Mouse (Mus musculus): ENCODE measurements around the gene Epn3. TPM values are rescaled to one million over a fixed set of nuclear protein-coding genes. Genes with fewer than 3 reads are reported as not detected.
A peak's percentile ranks its signal among the peaks of the same experiment; 100 is the strongest.

Epn3 gene
- total and polyA plus RNA-seq, 2 experiments from 2014 or later = 2.7 to 3.6 TPM

DNA sequence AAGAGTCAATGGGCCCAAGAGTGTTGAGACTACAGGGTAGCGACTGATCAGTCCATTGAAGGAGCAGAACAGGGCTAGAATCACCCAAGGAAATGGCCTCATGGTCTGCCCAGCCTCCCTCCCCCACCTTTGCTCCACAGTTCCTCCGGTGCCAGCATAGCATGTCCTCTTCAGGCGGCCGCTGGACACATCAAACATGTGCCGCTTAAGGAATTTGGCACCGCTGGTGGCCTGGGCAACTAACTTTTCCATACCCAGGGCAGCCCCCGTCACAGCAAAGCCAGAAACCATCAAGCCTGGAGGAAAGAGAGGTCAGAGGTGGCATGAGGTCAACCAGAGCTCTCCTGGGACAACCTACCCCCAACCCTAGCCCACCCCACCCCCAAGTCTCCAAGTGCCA is 17.8 kb downstream of the Epn3 start:
- Histone ChIP-seq H3K9me3 (ENCODE audit: low read length) (no peaks in the 10 kb centered on the region), H3K4me3 (ENCODE audit: low read length) (no peak overlapping the region), H3K9ac (replicated peaks; ENCODE audit: low read length) (no peak overlapping the region), H3K27ac (no peak overlapping the region), H3K4me2 (ENCODE audit: low read depth, low read length) (no peak overlapping the region), H3K4me1 (ENCODE audit: insufficient read depth, low read length) (no peaks in the 10 kb centered on the region; the same call in 1 of the 2 replicates), H3K36me3 (ENCODE audit: insufficient read depth, low read length) (no peaks in the 10 kb centered on the region), H3K27me3 (ENCODE audit: insufficient read depth, low read length) (no peaks in the 10 kb centered on the region)
- ATAC-seq (no peak), DNase-seq (ENCODE audit: low spot score) (no peak)
- 90% methylated on average over 7 of the region's 7 CpGs for WGBS
- no peak for TF ChIP-seq CTCF (IDR thresholded peaks at IDR 0.05; ENCODE audit: low read depth)

DNA sequence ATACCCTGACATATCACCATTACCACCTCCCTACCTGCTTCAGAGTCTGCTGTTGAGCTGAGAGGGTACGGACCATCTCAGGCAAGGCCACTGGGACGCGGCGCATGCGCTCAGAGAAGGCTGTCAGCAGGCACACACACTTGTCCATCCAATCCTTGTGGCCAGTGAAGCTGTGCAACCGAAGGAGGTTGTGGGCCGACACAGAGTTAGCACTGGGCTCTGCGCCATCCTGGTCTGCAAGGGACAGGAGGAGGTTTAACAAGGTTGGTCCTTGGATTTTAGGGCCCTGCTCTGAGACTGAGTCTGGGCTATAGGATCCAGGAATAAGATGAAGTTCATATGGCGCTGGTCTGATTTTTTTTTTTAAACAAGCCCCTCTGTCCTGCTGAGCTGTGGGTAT is 19.4 kb downstream of the Epn3 start:
- H3K4me2 ChIP-seq (ENCODE audit: low read depth, low read length) = no peak overlapping the region
- no peaks in the 10 kb centered on the region for H3K27me3 ChIP-seq (ENCODE audit: insufficient read depth, low read length)
- no peak overlapping the region for H3K27ac ChIP-seq
- H3K36me3 ChIP-seq (ENCODE audit: insufficient read depth, low read length) = no peaks in the 10 kb centered on the region
- DNase-seq (ENCODE audit: low spot score) (no peak), ATAC-seq (no peak)
- H3K9me3 ChIP-seq (ENCODE audit: low read length) = no peaks in the 10 kb centered on the region
- H3K4me1 ChIP-seq (ENCODE audit: insufficient read depth, low read length) = peaks cover 4% of the 10 kb centered on the region; the same call in 1 of the 2 replicates
- H3K9ac ChIP-seq (replicated peaks; ENCODE audit: low read length) = no peak overlapping the region
- WGBS = 76% methylated on average over 9 of the region's 9 CpGs
- no peak for TF ChIP-seq CTCF (IDR thresholded peaks at IDR 0.05; ENCODE audit: low read depth)
- no peak overlapping the region for H3K4me3 ChIP-seq (ENCODE audit: low read length)

GRCm38 (mm10) chr11:94477651-94478050 is 22.1 kb downstream of the Epn3 start:
- Histone ChIP-seq H3K4me3 (ENCODE audit: low read length) (no peak overlapping the region), H3K9me3 (ENCODE audit: low read length) (no peaks in the 10 kb centered on the region), H3K4me2 (ENCODE audit: low read depth, low read length) (no peak overlapping the region), H3K9ac (replicated peaks; ENCODE audit: low read length) (no peak overlapping the region), H3K36me3 (ENCODE audit: insufficient read depth, low read length) (no peaks in the 10 kb centered on the region), H3K27me3 (ENCODE audit: insufficient read depth, low read length) (no peaks in the 10 kb centered on the region), H3K4me1 (ENCODE audit: insufficient read depth, low read length) (peaks cover 4% of the 10 kb centered on the region; the same call in 1 of the 2 replicates), H3K27ac (no peak overlapping the region)
- DNase-seq (ENCODE audit: low spot score) = no peak
- no peak for ATAC-seq
- TF ChIP-seq CTCF (IDR thresholded peaks at IDR 0.05; ENCODE audit: low read depth) = no peak
- WGBS = 55% methylated on average over 6 of the region's 6 CpGs

GRCm38 (mm10) chr11:94475722-94476121 is 24.1 kb downstream of the Epn3 start:
- H3K4me2 ChIP-seq (ENCODE audit: low read depth, low read length) = no peak overlapping the region
- no peak for TF ChIP-seq CTCF (IDR thresholded peaks at IDR 0.05; ENCODE audit: low read depth)
- H3K4me1 ChIP-seq (ENCODE audit: insufficient read depth, low read length) = peaks cover 4% of the 10 kb centered on the region
- 8% methylated on average over 11 of the region's 11 CpGs for WGBS
- H3K4me3 ChIP-seq (ENCODE audit: low read length) = no peak overlapping the region
- DNase-seq (ENCODE audit: low spot score) = no peak
- no peak overlapping the region for H3K9ac ChIP-seq (replicated peaks; ENCODE audit: low read length)
- no peaks in the 10 kb centered on the region for H3K36me3 ChIP-seq (ENCODE audit: insufficient read depth, low read length)
- no peaks in the 10 kb centered on the region for H3K27me3 ChIP-seq (ENCODE audit: insufficient read depth, low read length)
- no peaks in the 10 kb centered on the region for H3K9me3 ChIP-seq (ENCODE audit: low read length)
- H3K27ac ChIP-seq = no peak overlapping the region
- ATAC-seq = no peak

- peak overlapping the region; percentile 76 for H3K4me2 ChIP-seq (ENCODE audit: low read depth, low read length)
- H3K9ac ChIP-seq (replicated peaks; ENCODE audit: low read length) = peak overlapping the region; percentile 83; the same call in 1 of the 2 replicates
- H3K27me3 ChIP-seq (ENCODE audit: insufficient read depth, low read length) = no peaks in the 10 kb centered on the region
- no peak for TF ChIP-seq CTCF (IDR thresholded peaks at IDR 0.05; ENCODE audit: low read depth)
- peaks cover 10% of the 10 kb centered on the region for H3K4me1 ChIP-seq (ENCODE audit: insufficient read depth, low read length)
- H3K4me3 ChIP-seq (ENCODE audit: low read length) = peak overlapping the region; percentile 78
- no peaks in the 10 kb centered on the region for H3K36me3 ChIP-seq (ENCODE audit: insufficient read depth, low read length)
- under 1% methylated on average over 11 of the region's 11 CpGs for WGBS
- peak; percentile 55 for DNase-seq (ENCODE audit: low spot score)
- H3K27ac ChIP-seq = 0 out of 2 replicates have a peak overlapping the region, but pooled peaks have one; percentile 71
- H3K9me3 ChIP-seq (ENCODE audit: low read length) = no peaks in the 10 kb centered on the region
- ATAC-seq = no peak
These were observed 25.2 kb downstream of the Epn3 start for GRCm38 (mm10) chr11:94474544-94474910.

DNA sequence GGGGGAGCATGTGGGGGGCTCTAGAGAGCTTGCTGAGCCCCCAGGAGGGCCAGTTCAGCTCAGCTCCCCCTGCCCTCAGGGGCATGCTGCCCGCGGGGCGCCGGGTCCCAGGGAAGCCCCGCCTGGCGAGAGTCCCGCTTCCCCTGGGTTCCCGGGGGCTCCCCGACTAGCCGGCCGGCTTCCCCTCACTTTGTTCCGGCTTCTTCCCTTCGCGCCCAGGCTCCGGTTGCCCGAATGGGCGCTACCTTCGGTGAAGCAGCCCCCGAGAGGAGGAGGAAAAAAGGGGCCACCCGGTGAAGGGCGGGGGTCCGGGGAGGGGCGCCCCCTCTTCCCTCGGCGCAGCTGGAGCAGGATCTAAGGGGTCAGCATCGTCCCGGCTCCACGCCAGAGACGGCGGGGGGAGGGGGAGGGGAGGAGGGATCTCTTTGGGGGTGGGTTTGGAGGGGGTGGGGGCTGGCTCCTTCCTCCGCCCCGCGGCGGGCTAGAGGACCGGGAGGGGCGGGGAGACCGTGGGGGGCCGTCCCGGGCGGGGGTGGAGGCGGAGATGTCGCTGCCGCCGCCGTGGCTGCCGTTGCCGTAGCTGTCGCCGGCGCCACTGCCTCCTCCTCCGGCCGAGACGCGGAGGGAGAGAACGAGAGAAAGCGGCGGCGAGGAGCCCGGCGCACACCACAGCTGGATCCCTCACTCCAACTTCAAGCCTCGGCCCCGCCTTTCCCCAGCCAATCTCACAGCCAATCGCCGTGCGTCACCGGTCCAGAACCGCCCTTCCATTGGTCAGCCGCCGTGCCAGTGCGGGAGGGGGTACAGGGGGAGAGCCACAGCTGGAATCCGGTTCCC is 25.8 kb downstream of the Epn3 start, which contains the start of gene Cacna1g:
Cacna1g (minus strand) TSS at position 492 of the 837 bp plus-strand sequence.
- TF ChIP-seq CTCF (IDR thresholded peaks at IDR 0.05; ENCODE audit: low read depth) = no peak
- H3K4me2 ChIP-seq (ENCODE audit: low read depth, low read length) = peak within 1 kb of the TSS; percentile 76
- no peaks in the 10 kb centered on the region for H3K9me3 ChIP-seq (ENCODE audit: low read length)
- ATAC-seq (peak; percentile 92), DNase-seq (ENCODE audit: low spot score) (peak; percentile 93)
- H3K4me3 ChIP-seq (ENCODE audit: low read length) = peak within 1 kb of the TSS; percentile 78
- H3K36me3 ChIP-seq (ENCODE audit: insufficient read depth, low read length) = no peaks in the 10 kb centered on the region
- H3K9ac ChIP-seq (replicated peaks; ENCODE audit: low read length) = peak within 1 kb of the TSS; percentile 83
- H3K27ac ChIP-seq = peak within 1 kb of the TSS; percentile 71
- WGBS = under 1% methylated on average over 37 of the region's 71 CpGs
- peaks cover 16% of the 10 kb centered on the region for H3K4me1 ChIP-seq (ENCODE audit: insufficient read depth, low read length)
- no peaks in the 10 kb centered on the region for H3K27me3 ChIP-seq (ENCODE audit: insufficient read depth, low read length)
